Mouse (Mus musculus) gastrocnemius, postnatal 14 days (tissue): ENCODE data around the gene Pdgfb. TPM values are rescaled to one million over a fixed set of nuclear protein-coding genes. Genes with fewer than 3 reads are reported as not detected.

ENCODE experiments used
- DNase-seq: peaks from one replicate; pipeline ENCODE4 v3.0.0; 2021; ENCODE audit warnings: mixed read lengths
- intact Hi-C: fragments of 180-260 bp; cut with DNase I; formaldehyde crosslinking; loops from one replicate; pipeline ENCODE4 v1.15.1; 2025; ENCODE audit warnings: low total_unique reads
- long read RNA-seq, 2 experiments: library from polyadenylated mRNA; stranded (forward); transcript quantifications; one replicate each; pipeline ENCODE4 v2.0.0; 2021
- total RNA-seq, 2 experiments: library from RNA; stranded (reverse); gene quantifications; 2 replicates each; pipeline ENCODE4 v1.2.3; 2021

The Pdgfb gene
- total RNA-seq = 10 to 100 TPM; 25.2 to 38.5 TPM
- long read RNA-seq, experiment 1, transcript Pdgfb-201 (7 exons, 2,944 nt) = major isoform, 15 of 26 reads
- long read RNA-seq, experiment 1, partial matches to known transcripts = 8 of 26 reads
- long read RNA-seq, experiment 1, other reads (novel, unspliced or antisense) = 3 of 26 reads
- long read RNA-seq, experiment 2, transcript Pdgfb-201 (7 exons, 2,944 nt) = major isoform, 13 of 29 reads
- long read RNA-seq, experiment 2, partial matches to known transcripts = 10 of 29 reads
- long read RNA-seq, experiment 2, other reads (novel, unspliced or antisense) = 6 of 29 reads

GRCm38 (mm10) chr15:80014321-80015210 is at the start of gene Pdgfb:
Pdgfb (minus strand) TSS chr15:80014977.
- intact Hi-C loops = loop anchor here (5.0 kb wide), 2 partner anchors 48 to 63 kb away; no protein-coding TSS in a partner anchor
- peak; percentile 69 for DNase-seq

- intact Hi-C loops = loop anchor here (5.0 kb wide), 2 partner anchors 51 to 116 kb away; partner anchors contain the start of gene Pdgfb
- no peak for DNase-seq
These were observed 48.0 kb upstream of the Pdgfb start for GRCm38 (mm10) chr15:80062821-80063220.

GRCm38 (mm10) chr15:80062339-80062738 is 47.6 kb upstream of the Pdgfb start:
- no peak for DNase-seq
- intact Hi-C loops = loop anchor here (5.0 kb wide), 2 partner anchors 50 to 115 kb away; partner anchors contain the start of gene Pdgfb

- intact Hi-C loops = loop anchor here (5.0 kb wide), 2 partner anchors 49 to 114 kb away; partner anchors contain the start of gene Pdgfb
These were observed 46.3 kb upstream of the Pdgfb start for GRCm38 (mm10) chr15:80061071-80061550.

GRCm38 (mm10) chr15:80060356-80061070 is 45.7 kb upstream of the Pdgfb start:
- DNase-seq = no peak
- intact Hi-C loops = loop anchor here (5.0 kb wide), 2 partner anchors 48 to 113 kb away; partner anchors contain the start of gene Pdgfb

More at GRCm38 (mm10) chr15:80061071-80061550, 46.3 kb upstream of the Pdgfb start:
- DNase-seq = no peak

GRCm38 (mm10) chr15:80059606-80060005 is 44.8 kb upstream of the Pdgfb start:
- intact Hi-C loops = loop anchor here (5.0 kb wide), 2 partner anchors 47 to 112 kb away; partner anchors contain the start of gene Pdgfb

GRCm38 (mm10) chr15:80058151-80058550 is 43.4 kb upstream of the Pdgfb start:
- intact Hi-C loops = no loop called here
- no peak for DNase-seq

More at GRCm38 (mm10) chr15:80059606-80060005, 44.8 kb upstream of the Pdgfb start:
- no peak for DNase-seq

GRCm38 (mm10) chr15:80054034-80054710 is 39.4 kb upstream of the Pdgfb start:
- peak; percentile 88 for DNase-seq
- intact Hi-C loops = no loop called here

- DNase-seq = peak; percentile 61
- intact Hi-C loops = no loop called here
These were observed 38.7 kb upstream of the Pdgfb start for GRCm38 (mm10) chr15:80053381-80054033.

- intact Hi-C loops = no loop called here
- no peak for DNase-seq
These were observed 37.0 kb upstream of the Pdgfb start for GRCm38 (mm10) chr15:80051782-80052181.

- DNase-seq = no peak
- intact Hi-C loops = no loop called here
These were observed 36.5 kb upstream of the Pdgfb start for GRCm38 (mm10) chr15:80051092-80051761.

- intact Hi-C loops = no loop called here
- peak; percentile 50 for DNase-seq
These were observed 35.3 kb upstream of the Pdgfb start for GRCm38 (mm10) chr15:80050093-80050492.

- no peak for DNase-seq
- intact Hi-C loops = no loop called here
These were observed 33.2 kb upstream of the Pdgfb start for GRCm38 (mm10) chr15:80047973-80048372.

- intact Hi-C loops = no loop called here
These were observed 32.5 kb upstream of the Pdgfb start for GRCm38 (mm10) chr15:80047242-80047641.

GRCm38 (mm10) chr15:80045749-80046148 is 31.0 kb upstream of the Pdgfb start:
- DNase-seq = no peak
- intact Hi-C loops = no loop called here

More at GRCm38 (mm10) chr15:80047242-80047641, 32.5 kb upstream of the Pdgfb start:
- DNase-seq = no peak

- no peak for DNase-seq
- intact Hi-C loops = no loop called here
These were observed 29.5 kb upstream of the Pdgfb start for GRCm38 (mm10) chr15:80044249-80044648.

- intact Hi-C loops = no loop called here
- DNase-seq = no peak
These were observed 27.4 kb upstream of the Pdgfb start for GRCm38 (mm10) chr15:80042152-80042551.

- intact Hi-C loops = no loop called here
- no peak for DNase-seq
These were observed 23.3 kb upstream of the Pdgfb start for GRCm38 (mm10) chr15:80038110-80038391.
